Mouse (Mus musculus) heart, embryonic 15.5 days (tissue): ENCODE results near the gene Tbc1d20. TPM values are rescaled to one million over a fixed set of nuclear protein-coding genes. Genes with fewer than 3 reads are reported as not detected.
A peak's percentile ranks its signal among the peaks of the same experiment; 100 is the strongest.

ENCODE experiments used
- ATAC-seq: fragments of 200-750 bp; cut with Nextera tagmentation; replicated peaks from 2 replicates; pipeline ENCODE4 v1.8.0; 2017; ENCODE audit warnings: low read depth, moderate TSS enrichment; ENCODE audit not compliant: insufficient number of reproducible peaks, insufficient read depth, low FRiP score
- H3K27ac ChIP-seq: fragments of 300-500 bp; sonication (generic); 2 replicates; pipeline ENCODE4 v1.5.1; 2015; ENCODE audit warnings: mild to moderate bottlenecking, inconsistent platforms
- H3K27me3 ChIP-seq: fragments of 300-500 bp; sonication (generic); 2 replicates; pipeline ENCODE4 v1.6.1; 2015; ENCODE audit warnings: inconsistent platforms
- H3K36me3 ChIP-seq: fragments of 300-500 bp; sonication (generic); 2 replicates; pipeline ENCODE4 v1.6.1; 2015; ENCODE audit warnings: mild to moderate bottlenecking, inconsistent platforms
- H3K4me1 ChIP-seq: fragments of 300-500 bp; sonication (generic); replicated peaks from 2 replicates; pipeline ENCODE4 v1.6.1; 2015; ENCODE audit warnings: inconsistent platforms
- H3K4me2 ChIP-seq: fragments of 300-500 bp; sonication (generic); 2 replicates; pipeline ENCODE4 v1.6.1; 2015; ENCODE audit warnings: inconsistent platforms, mild to moderate bottlenecking, moderate library complexity
- H3K4me3 ChIP-seq: fragments of 300-500 bp; sonication (generic); 2 replicates; pipeline ENCODE4 v1.5.1; 2015; ENCODE audit warnings: mild to moderate bottlenecking, inconsistent platforms
- H3K9ac ChIP-seq: fragments of 300-500 bp; sonication (generic); 2 replicates; pipeline ENCODE4 v1.6.1; 2015; ENCODE audit warnings: mild to moderate bottlenecking, inconsistent platforms
- H3K9me3 ChIP-seq: fragments of 300-500 bp; sonication (generic); replicated peaks from 2 replicates; pipeline ENCODE4 v1.6.1; 2016; ENCODE audit warnings: inconsistent platforms
- WGBS: fragments of 180-500 bp; shearing (Covaris S2); methylation state at CpG from one replicate; pipeline ENCODE4 v1.1.7; 2015; ENCODE audit warnings: mixed read lengths; 5-methylcytosine and 5-hydroxymethylcytosine counted together
- polyA plus RNA-seq: library from polyadenylated mRNA; unstranded; fragments of >200 nt; fragmentation: Nextera tagmentation; extraction: Ambion mirVana; gene quantifications from 2 replicates; pipeline ENCODE4 v1.2.1, GENCODE M21; 2015

Tbc1d20 gene
- polyA plus RNA-seq, 1 experiment from 2014 or later: 28.8 TPM

DNA sequence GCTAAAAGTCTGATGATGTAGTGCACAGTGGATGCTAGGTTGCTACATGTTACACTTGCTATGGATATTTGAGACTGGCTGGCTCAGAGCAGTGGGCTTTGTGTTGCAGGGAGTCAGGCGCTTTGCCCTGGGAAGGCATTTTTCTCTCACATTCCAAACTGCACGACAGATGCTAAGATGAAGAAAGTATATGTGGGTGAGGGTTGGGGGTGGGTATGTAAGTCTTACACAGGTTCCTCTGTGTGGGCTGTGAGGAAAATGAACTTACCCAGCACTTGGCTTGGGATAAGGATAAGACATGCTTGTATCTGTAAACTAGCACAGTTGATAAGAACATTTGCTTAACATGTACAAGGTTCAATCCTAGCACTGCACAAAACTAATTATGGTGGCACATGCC lies 9.2 kb downstream of the Tbc1d20 start:
- H3K4me3 ChIP-seq: no peak overlapping the region
- peaks cover 55% of the 10 kb centered on the region for H3K36me3 ChIP-seq
- 73% methylated on average over 2 of the region's 2 CpGs for WGBS
- H3K27me3 ChIP-seq: no peaks in the 10 kb centered on the region
- no peak overlapping the region for H3K4me2 ChIP-seq
- H3K9me3 ChIP-seq: no peaks in the 10 kb centered on the region
- no peak overlapping the region for H3K27ac ChIP-seq
- H3K9ac ChIP-seq: no peak overlapping the region
- H3K4me1 ChIP-seq: peaks cover 9% of the 10 kb centered on the region
- ATAC-seq: no peak

DNA sequence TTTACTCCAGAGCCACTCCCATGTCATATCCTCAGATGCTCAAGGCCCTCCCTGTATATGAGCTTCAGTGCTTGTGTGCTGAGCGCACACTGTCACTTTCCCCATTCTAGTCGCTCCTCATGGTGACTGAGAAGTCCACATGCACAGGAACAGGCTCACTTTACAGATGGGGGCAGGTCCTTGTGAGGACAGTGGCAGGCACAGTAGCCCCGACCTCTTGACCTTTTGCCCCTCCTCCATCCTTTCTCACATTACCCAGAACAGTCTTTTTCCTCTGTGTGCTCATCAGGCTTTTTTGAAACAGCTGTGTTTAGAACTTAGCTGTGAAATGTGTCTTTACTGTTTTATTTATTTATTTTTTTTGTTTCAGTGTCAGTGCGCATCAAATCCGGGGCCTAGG lies 10.2 kb downstream of the Tbc1d20 start:
- Histone ChIP-seq H3K27me3 (no peaks in the 10 kb centered on the region), H3K9me3 (no peaks in the 10 kb centered on the region), H3K27ac (no peak overlapping the region), H3K4me2 (no peak overlapping the region), H3K4me1 (0 out of 2 replicates have a peak, but pooled peaks cover 3% of the 10 kb centered on the region), H3K4me3 (no peak overlapping the region), H3K36me3 (peaks cover 65% of the 10 kb centered on the region), H3K9ac (no peak overlapping the region)
- ATAC-seq: no peak
- WGBS: 71% methylated on average over 5 of the region's 5 CpGs

DNA sequence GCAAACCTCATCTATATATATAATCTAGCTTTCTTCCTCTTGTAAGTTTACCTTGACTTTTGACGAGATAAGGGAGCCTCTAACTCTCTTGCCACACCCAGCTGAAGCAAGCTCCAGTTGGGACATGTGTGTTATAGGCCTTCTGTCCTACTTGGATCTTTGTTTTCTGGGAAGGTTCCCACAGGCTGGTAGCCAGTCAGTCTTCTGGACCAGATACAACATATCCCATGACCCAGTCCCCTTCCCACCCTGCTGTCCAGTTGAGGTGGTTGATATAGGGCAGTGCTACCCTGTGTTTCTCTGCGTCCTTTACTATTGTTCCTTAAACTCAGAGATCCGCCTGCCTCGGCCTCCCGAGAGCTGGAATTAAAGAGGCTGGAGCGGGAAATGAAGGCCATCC lies 11.9 kb downstream of the Tbc1d20 start:
- 92% methylated on average over 6 of the region's 6 CpGs for WGBS
- Histone ChIP-seq H3K27me3 (no peaks in the 10 kb centered on the region), H3K4me1 (0 out of 2 replicates have a peak, but pooled peaks cover 2% of the 10 kb centered on the region), H3K4me2 (no peak overlapping the region), H3K27ac (no peak overlapping the region), H3K9me3 (no peaks in the 10 kb centered on the region), H3K4me3 (no peak overlapping the region), H3K36me3 (peaks cover 81% of the 10 kb centered on the region), H3K9ac (no peak overlapping the region)
- ATAC-seq: no peak

DNA sequence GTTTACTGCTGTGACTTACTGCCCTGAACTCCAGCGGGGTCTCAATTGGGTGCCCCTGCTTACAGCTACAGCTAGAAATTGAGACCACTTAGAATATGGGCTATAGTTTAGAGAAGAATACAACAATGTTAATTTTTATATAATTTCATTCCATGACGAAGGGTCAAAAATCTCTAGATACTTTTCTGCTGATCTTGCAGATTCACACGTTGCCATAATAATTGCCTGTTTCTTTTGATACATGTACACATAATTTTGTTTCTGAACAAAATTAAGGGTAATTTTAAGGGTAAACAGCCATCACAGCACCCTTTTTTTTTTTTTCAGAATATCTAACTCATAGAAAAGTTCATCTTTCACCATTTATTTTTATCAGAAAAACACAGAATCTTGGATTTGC lies 13.6 kb downstream of the Tbc1d20 start:
- H3K4me3 ChIP-seq: no peak overlapping the region
- H3K9ac ChIP-seq: no peak overlapping the region
- no peaks in the 10 kb centered on the region for H3K9me3 ChIP-seq
- H3K27ac ChIP-seq: no peak overlapping the region
- no peaks in the 10 kb centered on the region for H3K27me3 ChIP-seq
- no peak for ATAC-seq
- H3K4me1 ChIP-seq: 0 out of 2 replicates have a peak, but pooled peaks cover under 1% of the 10 kb centered on the region
- H3K36me3 ChIP-seq: peaks cover 94% of the 10 kb centered on the region
- H3K4me2 ChIP-seq: no peak overlapping the region
- 91% methylated on average over 3 of the region's 3 CpGs for WGBS

DNA sequence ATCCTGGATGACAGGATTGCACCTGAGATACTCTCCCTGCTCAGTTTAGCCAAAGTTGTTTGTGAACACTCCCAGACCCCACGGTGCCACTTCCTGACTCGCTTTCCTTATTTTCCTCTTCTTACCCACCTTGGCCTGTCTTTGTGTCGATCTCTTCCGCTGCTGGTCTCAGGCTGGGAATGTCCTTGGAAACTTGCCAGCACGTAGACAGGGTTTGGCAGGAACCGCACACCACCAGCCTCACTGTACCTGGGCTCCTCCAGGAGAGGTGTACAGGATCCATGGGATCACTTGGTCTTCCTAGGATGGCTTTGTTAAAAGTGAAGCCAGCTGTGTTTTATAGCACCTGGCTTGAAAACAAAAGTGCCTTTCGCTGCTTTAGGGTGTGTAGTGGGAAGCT lies 19.4 kb downstream of the Tbc1d20 start:
- Histone ChIP-seq H3K27me3 (no peaks in the 10 kb centered on the region), H3K36me3 (peaks cover 84% of the 10 kb centered on the region), H3K4me2 (no peak overlapping the region), H3K27ac (peak overlapping the region; percentile 19; the same call in 1 of the 2 replicates), H3K4me3 (no peak overlapping the region), H3K4me1 (peaks cover 7% of the 10 kb centered on the region), H3K9ac (no peak overlapping the region), H3K9me3 (no peaks in the 10 kb centered on the region)
- ATAC-seq: no peak
- 46% methylated on average over 7 of the region's 7 CpGs for WGBS

DNA sequence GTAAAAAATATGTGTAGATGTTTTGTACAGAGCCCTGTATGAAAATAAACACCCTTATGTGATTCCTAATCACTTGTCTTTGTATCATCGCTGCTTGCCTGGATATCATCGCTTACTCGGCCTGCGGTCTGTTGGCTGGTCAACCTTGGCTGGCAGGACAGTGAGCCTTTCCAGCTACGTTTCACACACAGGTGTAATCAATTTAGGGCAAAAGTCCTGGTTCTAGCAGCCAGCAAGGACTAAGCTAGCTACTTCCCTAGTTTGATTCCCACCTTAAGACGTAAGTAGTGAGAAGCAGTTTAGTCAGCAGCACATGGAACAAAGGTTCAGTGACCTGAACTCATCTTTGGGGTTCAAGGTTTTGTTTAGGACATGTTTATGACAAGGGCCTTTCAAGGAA lies 20.3 kb downstream of the Tbc1d20 start:
- 87% methylated on average over 6 of the region's 6 CpGs for WGBS
- no peak for ATAC-seq
- Histone ChIP-seq H3K27ac (no peak overlapping the region), H3K4me2 (no peak overlapping the region), H3K9me3 (no peaks in the 10 kb centered on the region), H3K4me3 (no peak overlapping the region), H3K4me1 (peaks cover 7% of the 10 kb centered on the region), H3K9ac (no peak overlapping the region), H3K36me3 (peaks cover 84% of the 10 kb centered on the region), H3K27me3 (no peaks in the 10 kb centered on the region)

DNA sequence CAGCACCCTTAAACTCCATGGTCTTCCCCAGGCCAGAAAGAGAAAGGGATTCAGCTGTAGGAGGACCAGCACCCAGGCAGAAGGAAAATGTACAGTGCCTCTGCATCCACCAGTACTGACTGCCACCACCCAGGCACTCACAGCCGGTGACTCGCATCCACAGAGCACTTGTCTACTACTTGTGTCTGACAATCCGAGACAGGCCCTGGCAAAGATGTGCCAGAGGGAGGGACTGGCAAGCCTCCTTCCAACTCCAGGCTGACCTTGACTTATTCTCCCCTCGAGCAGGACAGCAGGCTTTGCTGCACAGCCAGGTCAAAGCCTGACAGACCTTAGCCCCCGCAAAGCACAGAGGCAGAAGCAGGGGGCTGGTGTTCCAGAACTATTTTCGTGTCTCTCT lies 23.4 kb downstream of the Tbc1d20 start:
- Histone ChIP-seq H3K36me3 (peaks cover 78% of the 10 kb centered on the region), H3K4me2 (no peak overlapping the region), H3K9ac (no peak overlapping the region), H3K4me1 (peaks cover 7% of the 10 kb centered on the region), H3K27me3 (no peaks in the 10 kb centered on the region), H3K4me3 (no peak overlapping the region), H3K27ac (no peak overlapping the region), H3K9me3 (no peaks in the 10 kb centered on the region)
- 69% methylated on average over 6 of the region's 6 CpGs for WGBS
- ATAC-seq: no peak

DNA sequence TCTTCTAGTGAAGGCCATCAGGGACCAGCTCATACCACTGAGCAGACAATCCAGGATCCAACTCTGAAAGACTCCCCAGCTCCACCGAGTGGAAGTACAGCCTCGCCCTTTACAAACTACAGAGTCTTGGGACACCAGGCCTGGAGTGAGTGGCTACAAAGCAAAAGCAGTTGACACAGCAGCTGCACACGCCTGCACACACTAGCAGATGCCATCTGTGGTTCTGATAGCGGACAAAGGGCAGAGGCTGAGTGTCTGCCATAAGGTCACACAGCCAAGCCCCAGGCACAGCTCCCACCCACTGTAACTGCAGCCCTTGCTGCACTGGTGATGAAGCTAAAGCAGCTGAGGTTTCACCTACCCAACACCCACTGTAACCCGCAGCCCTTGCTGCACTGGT lies 27.9 kb downstream of the Tbc1d20 start:
- Histone ChIP-seq H3K4me3 (no peak overlapping the region), H3K9me3 (no peaks in the 10 kb centered on the region), H3K4me1 (no peaks in the 10 kb centered on the region), H3K27ac (no peak overlapping the region), H3K9ac (no peak overlapping the region), H3K27me3 (no peaks in the 10 kb centered on the region), H3K4me2 (no peak overlapping the region), H3K36me3 (peaks cover 78% of the 10 kb centered on the region)
- WGBS: 86% methylated on average over 5 of the region's 5 CpGs
- no peak for ATAC-seq

DNA sequence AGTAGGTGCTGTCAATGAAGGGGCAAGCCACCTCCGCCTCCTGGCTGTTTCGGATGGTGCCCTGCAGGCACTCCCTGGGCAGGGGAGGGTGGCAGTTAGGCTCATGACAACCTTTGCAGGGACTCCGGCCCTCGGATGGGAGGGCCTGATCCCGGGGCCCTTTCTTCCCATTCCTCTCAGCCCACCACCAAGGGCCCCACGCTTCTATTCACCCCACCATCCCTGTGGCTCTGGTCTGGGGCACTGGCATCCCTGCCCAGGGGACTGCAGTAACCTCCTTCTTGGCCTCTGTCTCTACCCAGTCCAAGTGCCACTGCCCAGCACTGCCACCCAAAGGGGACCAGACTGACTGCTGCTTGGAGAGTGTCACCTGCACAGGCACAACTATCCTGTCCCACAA lies 28.6 kb downstream of the Tbc1d20 start:
- Histone ChIP-seq H3K4me1 (no peaks in the 10 kb centered on the region), H3K36me3 (peaks cover 72% of the 10 kb centered on the region), H3K27me3 (no peaks in the 10 kb centered on the region), H3K9me3 (no peaks in the 10 kb centered on the region), H3K9ac (no peak overlapping the region), H3K27ac (no peak overlapping the region), H3K4me2 (no peak overlapping the region), H3K4me3 (no peak overlapping the region)
- WGBS: 90% methylated on average over 6 of the region's 6 CpGs
- no peak for ATAC-seq

DNA sequence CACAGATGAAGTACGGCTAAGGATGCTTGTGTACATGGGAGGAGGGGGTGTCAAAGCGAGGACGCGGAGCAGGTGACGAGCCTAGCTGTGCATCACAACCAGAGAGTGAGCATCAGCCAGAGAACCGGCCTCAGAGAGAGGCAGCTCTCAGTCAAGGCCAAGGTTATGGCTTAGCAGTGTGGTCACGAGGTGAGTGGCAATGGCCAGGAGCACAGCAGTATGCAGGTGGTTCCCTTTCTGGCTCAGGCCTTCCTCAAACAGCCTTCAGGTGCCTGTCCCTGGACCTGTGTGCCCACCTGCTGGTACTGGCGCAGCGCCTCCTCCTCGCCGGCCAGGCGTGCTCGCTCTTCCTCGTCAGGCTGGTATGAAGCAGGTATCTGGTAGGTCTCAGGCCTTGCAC lies 30.3 kb downstream of the Tbc1d20 start:
- Histone ChIP-seq H3K4me3 (no peak overlapping the region), H3K4me2 (no peak overlapping the region), H3K27ac (no peak overlapping the region), H3K4me1 (no peaks in the 10 kb centered on the region), H3K36me3 (peaks cover 63% of the 10 kb centered on the region), H3K9ac (no peak overlapping the region), H3K27me3 (no peaks in the 10 kb centered on the region), H3K9me3 (no peaks in the 10 kb centered on the region)
- no peak for ATAC-seq
- WGBS: 94% methylated on average over 14 of the region's 14 CpGs

DNA sequence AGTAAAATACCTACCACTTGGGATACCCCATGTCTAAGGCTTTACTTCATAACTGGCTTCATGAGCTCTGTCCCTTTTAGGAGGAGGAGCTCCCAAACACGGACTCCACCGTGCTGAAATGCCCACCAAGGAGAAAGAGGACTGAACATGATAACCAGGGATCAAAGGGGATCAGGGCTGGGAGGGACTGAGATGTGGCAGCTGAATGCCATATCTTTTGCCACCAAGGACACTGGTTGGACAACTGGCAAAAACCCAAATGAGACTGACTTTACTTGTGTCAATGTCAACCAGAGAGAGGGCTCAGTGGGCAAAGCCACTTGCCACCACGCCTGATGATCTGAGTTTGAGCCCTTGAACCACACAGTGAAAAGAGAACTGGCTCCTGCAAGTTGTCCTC lies 31.2 kb downstream of the Tbc1d20 start:
- 66% methylated on average over 3 of the region's 3 CpGs for WGBS
- Histone ChIP-seq H3K4me3 (no peak overlapping the region), H3K36me3 (peaks cover 62% of the 10 kb centered on the region), H3K27ac (no peak overlapping the region), H3K4me1 (no peaks in the 10 kb centered on the region), H3K4me2 (no peak overlapping the region), H3K9me3 (no peaks in the 10 kb centered on the region), H3K9ac (no peak overlapping the region), H3K27me3 (no peaks in the 10 kb centered on the region)
- ATAC-seq: no peak

DNA sequence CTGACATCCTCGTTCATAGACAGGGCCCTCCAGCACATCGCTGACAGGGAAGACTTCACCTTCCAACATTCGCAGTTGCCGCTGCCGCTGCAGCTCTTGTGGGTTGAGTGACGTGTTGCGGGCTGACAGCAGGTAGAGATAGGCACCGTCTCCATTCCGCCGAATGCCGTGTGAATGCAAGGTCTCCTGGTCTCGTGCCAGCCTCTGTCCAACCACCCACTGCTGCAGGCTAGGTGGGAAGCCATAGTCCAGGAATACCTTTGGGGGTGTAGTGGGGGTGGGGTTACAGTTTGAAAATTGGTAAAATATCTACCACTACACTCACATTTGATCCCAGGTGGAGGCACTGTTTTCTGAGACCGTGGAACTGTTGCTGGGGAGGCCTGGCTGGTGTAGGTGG lies 32.5 kb downstream of the Tbc1d20 start:
- no peak overlapping the region for H3K27ac ChIP-seq
- 79% methylated on average over 13 of the region's 13 CpGs for WGBS
- H3K9me3 ChIP-seq: no peaks in the 10 kb centered on the region
- H3K4me3 ChIP-seq: no peak overlapping the region
- H3K36me3 ChIP-seq: peaks cover 63% of the 10 kb centered on the region
- H3K27me3 ChIP-seq: no peaks in the 10 kb centered on the region
- H3K9ac ChIP-seq: no peak overlapping the region
- no peak for ATAC-seq
- no peak overlapping the region for H3K4me2 ChIP-seq
- peaks cover 12% of the 10 kb centered on the region for H3K4me1 ChIP-seq
